ENCODE assay signal across 8 mouse cellular contexts in genomic region chr2:62047504-62048005, GRCm38 (mm10). TPM values are rescaled to one million over a fixed set of nuclear protein-coding genes. Genes with fewer than 3 reads are reported as not detected.
DNase-seq lines count a peak whose midpoint lies in the region; ATAC-seq and TF ChIP-seq lines count a peak whose summit lies in the region.

No protein-coding gene starts in this region.

- H3K27me3 ChIP-seq in kidney, postnatal 0 days (ENCODE audit: insufficient read depth, low read length), result no peaks in the 10 kb centered on the region
- no peaks in the 10 kb centered on the region for H3K27me3 ChIP-seq in midbrain, postnatal 0 days (ENCODE audit: insufficient read depth, low read length)

- peak overlapping the region; percentile 64 for H3K4me2 ChIP-seq in kidney, postnatal 0 days (ENCODE audit: low read length)
- peak overlapping the region; percentile 50 for H3K4me2 ChIP-seq in midbrain, postnatal 0 days (ENCODE audit: low read depth, low read length, poor library complexity, severe bottlenecking)

- under 1% methylated on average over 14 of the region's 14 CpGs for WGBS in kidney, postnatal 0 days
- WGBS in midbrain, postnatal 0 days, result under 1% methylated on average over 14 of the region's 14 CpGs

- TF ChIP-seq CTCF in kidney, postnatal 0 days (IDR thresholded peaks at IDR 0.05; ENCODE audit: low read depth), result no peak
- TF ChIP-seq CTCF in midbrain, postnatal 0 days (IDR thresholded peaks at IDR 0.05), result no peak

- H3K36me3 ChIP-seq in kidney, postnatal 0 days (ENCODE audit: insufficient read depth, low read length), result no peaks in the 10 kb centered on the region
- H3K36me3 ChIP-seq in midbrain, postnatal 0 days (ENCODE audit: insufficient read depth, low read length), result no peaks in the 10 kb centered on the region

- peak overlapping the region; percentile 40; the same call in 1 of the 2 replicates for H3K9ac ChIP-seq in kidney, postnatal 0 days (ENCODE audit: low read depth, low read length)
- H3K9ac ChIP-seq in midbrain, postnatal 0 days (replicated peaks; ENCODE audit: low read length, poor library complexity, severe bottlenecking), result peak overlapping the region; percentile 77

- no peak overlapping the region for H3K27ac ChIP-seq in kidney, postnatal 0 days
- H3K27ac ChIP-seq in midbrain, postnatal 0 days (ENCODE audit: low read depth, low read length), result peak overlapping the region; percentile 98

- intact Hi-C loops in gastrocnemius, postnatal 14 days (cut with DNase I; ENCODE audit: low total_unique reads), result no loop called here

- H3K4me3 ChIP-seq in kidney, postnatal 0 days (replicated peaks; ENCODE audit: low read depth, low read length), result peak overlapping the region; percentile 33
- H3K4me3 ChIP-seq in midbrain, postnatal 0 days (ENCODE audit: low read depth, low read length), result peak overlapping the region; percentile 59

- H3K4me1 ChIP-seq in kidney, postnatal 0 days (replicated peaks; ENCODE audit: insufficient read depth, low read length), result no peaks in the 10 kb centered on the region
- H3K4me1 ChIP-seq in midbrain, postnatal 0 days (ENCODE audit: insufficient read depth, low read length), result no peaks in the 10 kb centered on the region

- DNase-seq in kidney, postnatal 0 days (ENCODE audit: low spot score), result peak; percentile 10
- DNase-seq in kidney, adult 18-20 months, result no peak
- peak; percentile 85 to 86 for DNase-seq in cerebellum, postnatal 10 days
- peak; percentile 57 for DNase-seq in frontal cortex, postnatal 14 days (ENCODE audit: low spot score in 2 of 2)
- DNase-seq in left cerebral cortex, adult 18-20 months (ENCODE audit: low spot score in 2 of 2), result peak; percentile 74 to 82
- DNase-seq in midbrain, postnatal 0 days (ENCODE audit: low spot score), result peak; percentile 91
- DNase-seq in spleen, adult 12 weeks (ENCODE audit: low spot score), result no peak
- DNase-seq in gastrocnemius, postnatal 14 days, result no peak

- no peaks in the 10 kb centered on the region for H3K9me3 ChIP-seq in kidney, postnatal 0 days (replicated peaks; ENCODE audit: low read length)
- H3K9me3 ChIP-seq in midbrain, postnatal 0 days (ENCODE audit: low read length), result no peaks in the 10 kb centered on the region

- ATAC-seq in kidney, postnatal 0 days (replicated peaks; ENCODE audit: low FRiP score, low read depth), result peak; percentile 43; the same call in 1 of the 2 replicates
- ATAC-seq in midbrain, postnatal 0 days (ENCODE audit: low FRiP score), result peak; percentile 93

RNA-seq across cellular contexts. Expression of gene Slc4a10, which starts 1.3 kb away (rescaled TPM):
- 0.28 and 0.38 TPM in 2 replicates for polyA plus RNA-seq in kidney, postnatal 0 days (2015; fragmentation: Nextera tagmentation; extraction: Ambion mirVana)
- total RNA-seq in left cerebral cortex, adult 18-20 months (2021), result 100 to 1,000 TPM; 209 to 225 TPM
- 65.4 and 98.1 TPM in 2 replicates for total RNA-seq in midbrain, postnatal 0 days (2014; rRNA removed)
- polyA plus RNA-seq in midbrain, postnatal 0 days (2015; fragmentation: Nextera tagmentation; extraction: Ambion mirVana), result 27.1 and 27.7 TPM in 2 replicates
- total RNA-seq in gastrocnemius, postnatal 14 days (2021), result under 1 TPM in 1 of 2 experiments, not detected in 1; 0.20 TPM

Comparison
In these comparisons a context has a peak if more than half of its experiments do, and no peak if none do; other contexts are left out.
1. DNase-seq: peak in kidney, postnatal 0 days (single experiment), cerebellum, postnatal 10 days (2 of 2), frontal cortex, postnatal 14 days (2 of 2), left cerebral cortex, adult 18-20 months (2 of 2) and midbrain, postnatal 0 days (single experiment); none in kidney, adult 18-20 months (single experiment), spleen, adult 12 weeks (single experiment) and gastrocnemius, postnatal 14 days (single experiment).
2. RNA of gene Slc4a10, which starts 1.3 kb away (total RNA-seq): 209 to 225 TPM in left cerebral cortex, adult 18-20 months and 65.4 to 98.1 TPM in midbrain, postnatal 0 days; 0.20 TPM in gastrocnemius, postnatal 14 days; every median in the first group is over 10 times any median in the second.